Mouse (Mus musculus): ENCODE results near the gene Dicer1. TPM values are rescaled to one million over a fixed set of nuclear protein-coding genes. Genes with fewer than 3 reads are reported as not detected.

Gene Dicer1
- 6.6 TPM for polyA plus RNA-seq (2017; shearing (Covaris generic))

DNA sequence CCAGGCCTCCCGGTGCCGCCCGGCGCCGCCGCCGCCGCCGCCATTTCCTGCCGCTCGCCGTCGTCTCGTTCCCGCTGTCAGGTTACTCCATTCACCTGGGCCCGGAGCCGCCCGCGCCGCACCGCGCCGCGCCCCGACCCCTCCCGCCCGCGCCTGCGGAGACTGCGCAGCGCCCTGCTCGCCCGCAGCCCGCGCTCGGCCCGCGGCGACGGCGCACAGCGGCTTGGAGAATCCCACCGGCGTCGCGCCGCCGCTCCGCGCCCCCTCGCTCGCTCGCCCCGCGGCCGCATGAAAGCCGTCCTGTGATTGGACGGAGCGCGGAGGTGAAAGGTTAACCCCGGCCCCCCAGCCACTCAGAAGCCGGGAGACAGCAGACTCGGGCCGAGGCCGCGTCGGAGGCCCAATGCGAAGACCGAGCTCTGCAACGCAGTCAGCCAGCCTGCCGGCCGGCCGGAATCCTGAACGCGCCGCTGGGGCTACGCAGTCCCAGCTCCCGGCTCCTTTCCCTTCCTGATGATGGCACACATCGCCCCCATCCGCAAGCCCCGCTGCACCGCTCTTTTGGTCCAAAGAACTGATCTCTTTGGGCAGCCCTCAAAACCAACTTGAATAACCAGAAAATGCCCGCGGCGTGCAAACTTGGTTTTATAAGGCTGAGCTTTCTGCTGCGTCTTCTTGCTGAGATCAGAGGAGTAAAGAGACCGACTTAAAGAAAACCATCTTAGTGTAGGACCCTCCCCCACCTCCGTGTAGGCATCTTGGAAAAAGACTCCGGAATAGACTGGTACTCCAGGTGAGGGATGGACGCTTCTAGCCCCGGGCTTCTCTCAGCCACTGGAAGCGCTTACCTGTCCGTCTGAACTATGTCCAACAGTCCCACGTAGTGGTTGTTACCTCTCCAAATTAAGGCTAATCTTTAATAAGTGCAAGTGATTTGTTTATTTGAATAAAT lies at the start of gene Dicer1:
Gene Dicer1 (minus strand): TSS at position 139 of the 952 bp plus-strand sequence.

Other genes with a start within 250 kb of the Dicer1 start
- gene Clmn, start 113.1 kb upstream of the Dicer1 start, polyA plus RNA-seq (2017; shearing (Covaris generic)), result not detected

Measured in inflammation-experienced regulatory T-cells, adult 16 weeks (primary cell).